Mouse (Mus musculus) urinary bladder, adult 18-20 months (tissue): ENCODE measurements around the gene Srprb.

ENCODE experiments used
- DNase-seq, 2 experiments: peaks; one replicate each; pipeline ENCODE4 v3.0.0; 2022; ENCODE audit warnings: low spot score in 2 of 2, mixed read lengths in 2 of 2

Gene Srprb

GRCm38 (mm10) chr9:103201561-103202260, at the start of gene Srprb:
Gene Srprb (minus strand): TSS chr9:103202137.
- DNase-seq: peak; percentile 89 to 91

- no peak for DNase-seq
Observed at GRCm38 (mm10) chr9:103248618-103249017, 46.7 kb upstream of the Srprb start.

- no peak for DNase-seq
Observed at GRCm38 (mm10) chr9:103246526-103247168, 44.7 kb upstream of the Srprb start.

DNA sequence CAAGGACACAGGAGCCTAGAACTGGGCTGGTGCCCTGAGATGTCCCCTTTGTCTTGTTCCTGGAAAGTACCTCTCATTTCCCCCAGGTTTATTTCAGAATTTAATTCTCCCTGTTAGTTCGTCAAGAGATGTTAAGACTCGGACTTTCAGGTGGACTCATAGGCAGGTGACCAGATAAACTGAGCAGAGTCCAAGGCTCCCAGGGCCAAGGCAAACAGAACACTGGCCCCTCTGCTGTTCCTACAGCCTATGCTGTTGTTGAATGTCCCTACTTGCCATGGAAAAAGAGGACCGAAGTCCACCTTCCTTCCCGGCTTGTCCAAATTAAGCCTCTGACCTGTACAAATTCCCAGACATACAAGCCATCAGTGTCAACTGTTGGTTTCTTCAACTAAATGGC, 41.7 kb upstream of the Srprb start:
- DNase-seq: no peak

GRCm38 (mm10) chr9:103241206-103241605, 39.3 kb upstream of the Srprb start:
- DNase-seq: no peak

GRCm38 (mm10) chr9:103239471-103239870, 37.5 kb upstream of the Srprb start:
- DNase-seq: no peak

DNA sequence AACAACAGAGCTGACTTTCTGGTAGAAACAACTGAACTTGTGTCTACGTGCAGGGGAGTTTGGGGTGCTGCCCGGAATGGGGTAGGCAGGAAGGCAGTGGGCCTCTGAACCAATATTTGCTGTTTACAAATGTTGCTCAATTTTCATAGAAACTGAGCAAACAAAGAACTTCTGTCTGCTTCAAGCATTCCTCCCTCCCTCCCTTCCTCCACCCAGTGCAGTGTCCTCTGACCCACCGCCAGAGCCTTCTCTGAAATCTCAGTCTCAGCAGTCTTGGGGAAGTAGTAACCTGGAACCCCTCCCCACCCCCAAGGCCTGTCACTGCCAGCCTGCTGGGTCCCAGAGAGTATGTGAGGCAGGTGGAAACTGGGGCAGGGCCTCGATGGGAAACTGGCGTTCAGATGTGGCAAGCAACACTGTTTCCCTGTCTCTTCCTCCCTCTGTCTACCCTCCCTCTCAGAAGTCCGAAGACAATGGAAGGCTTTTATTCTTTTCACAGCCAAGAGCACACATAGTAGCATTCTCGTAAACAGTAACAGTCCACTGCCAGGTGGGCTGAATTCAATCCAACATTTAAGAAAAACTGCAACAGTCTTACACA, 32.7 kb upstream of the Srprb start:
- peak in 1 of 2 experiments; percentile 53 for DNase-seq

GRCm38 (mm10) chr9:103234059-103234458, 32.1 kb upstream of the Srprb start:
- DNase-seq: no peak

DNA sequence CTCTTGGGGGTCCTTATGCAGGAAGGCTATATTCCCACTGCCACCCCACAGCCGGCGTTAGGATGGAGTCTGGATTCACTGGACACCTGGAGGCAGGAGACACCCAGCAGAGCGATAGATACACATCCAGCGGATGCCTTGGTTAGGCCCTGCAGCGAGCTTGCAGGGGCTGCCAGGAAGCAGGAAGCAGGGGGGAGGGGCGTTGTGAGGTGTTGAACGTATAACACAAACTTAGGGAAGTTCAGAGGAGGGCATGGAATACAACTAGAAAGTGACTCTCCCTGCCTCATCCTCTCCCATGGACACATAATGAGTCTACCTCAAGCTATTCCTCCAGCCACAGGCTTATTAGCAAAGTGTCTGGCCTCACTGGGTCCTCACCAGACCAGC, 31.1 kb upstream of the Srprb start:
- no peak for DNase-seq

GRCm38 (mm10) chr9:103232232-103233005, 30.5 kb upstream of the Srprb start:
- no peak for DNase-seq

GRCm38 (mm10) chr9:103230151-103230951, 28.4 kb upstream of the Srprb start, which contains the start of the genes Gm20425 and Trf:
Gene Gm20425 (minus strand): TSS chr9:103230307.
Gene Trf (minus strand): TSS chr9:103230444.
- DNase-seq: peak; percentile 65 to 75

DNA sequence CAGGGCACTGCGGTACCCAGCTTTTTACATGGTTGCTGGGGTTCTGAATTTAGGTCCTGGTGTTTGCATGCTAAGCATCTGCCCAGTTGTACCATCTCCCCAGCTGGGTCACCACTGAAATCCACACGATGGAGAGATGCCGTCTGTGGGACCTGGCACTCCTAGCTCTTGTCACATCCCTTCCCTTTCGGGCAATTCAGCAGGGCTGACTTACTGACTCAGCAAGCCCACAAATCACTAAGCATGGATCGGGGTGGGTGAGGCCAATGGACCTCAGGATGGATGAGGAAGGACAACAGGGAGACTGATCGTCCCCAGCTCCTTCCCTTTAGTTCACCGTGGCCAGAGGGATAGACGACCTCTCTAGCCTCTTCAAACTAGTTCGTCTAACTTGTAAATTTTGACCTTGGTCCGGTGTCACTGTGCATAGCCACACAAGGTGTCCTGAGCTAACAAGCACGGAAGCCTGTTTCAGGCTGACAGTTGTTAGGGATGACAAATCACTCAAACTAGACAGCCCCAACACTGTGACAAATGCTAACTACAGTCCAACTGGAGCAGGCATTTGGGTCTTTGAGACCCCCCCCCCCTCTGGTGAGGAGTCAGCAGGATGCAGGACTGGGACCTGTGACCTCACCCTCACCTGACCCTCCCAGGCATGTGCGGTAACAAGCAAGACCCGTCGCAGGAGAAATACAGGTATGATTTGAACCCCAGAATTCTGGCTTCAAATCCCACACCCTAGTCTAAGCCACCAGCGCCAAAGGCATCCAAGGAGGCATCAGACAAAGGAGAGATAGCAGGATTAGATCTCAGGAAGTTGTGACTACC, 27.3 kb upstream of the Srprb start:
- no peak for DNase-seq

DNA sequence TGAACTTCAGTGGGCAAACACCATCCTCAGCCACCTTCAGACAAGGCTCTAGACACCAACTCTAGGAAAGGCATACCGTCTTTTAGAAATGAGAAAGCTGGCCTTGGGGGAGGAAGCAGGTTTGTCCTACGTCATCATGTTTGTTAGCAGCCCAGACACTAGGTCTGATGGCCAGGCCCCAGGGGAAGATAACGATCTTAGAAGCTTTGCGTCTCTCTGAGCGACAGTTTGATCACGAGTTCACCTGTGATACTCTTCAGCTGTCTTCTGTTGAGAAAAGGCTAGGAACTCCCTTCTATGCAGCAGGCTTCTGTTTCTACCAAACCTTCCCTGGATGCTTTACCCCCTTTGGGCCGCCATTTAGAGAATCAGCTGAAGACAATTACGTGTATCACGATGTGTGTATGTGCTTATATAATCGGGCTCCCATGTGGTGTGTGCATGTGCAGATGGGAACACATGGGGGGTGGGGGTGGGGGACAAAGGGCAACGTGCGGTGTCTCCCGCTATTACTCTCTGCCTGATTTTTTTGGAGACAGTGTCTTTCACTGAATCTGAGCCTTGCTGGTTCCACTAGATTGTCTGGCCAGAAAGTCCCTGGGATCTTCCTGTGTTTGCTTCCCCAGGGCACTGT, 26.6 kb upstream of the Srprb start:
- DNase-seq: no peak

GRCm38 (mm10) chr9:103227760-103228159, 25.8 kb upstream of the Srprb start:
- no peak for DNase-seq

- DNase-seq: no peak
Observed at GRCm38 (mm10) chr9:103226806-103227205, 24.9 kb upstream of the Srprb start.

- DNase-seq: no peak
Observed at GRCm38 (mm10) chr9:103225464-103225863, 23.5 kb upstream of the Srprb start.

- no peak for DNase-seq
Observed at GRCm38 (mm10) chr9:103224721-103225120, 22.8 kb upstream of the Srprb start.

DNA sequence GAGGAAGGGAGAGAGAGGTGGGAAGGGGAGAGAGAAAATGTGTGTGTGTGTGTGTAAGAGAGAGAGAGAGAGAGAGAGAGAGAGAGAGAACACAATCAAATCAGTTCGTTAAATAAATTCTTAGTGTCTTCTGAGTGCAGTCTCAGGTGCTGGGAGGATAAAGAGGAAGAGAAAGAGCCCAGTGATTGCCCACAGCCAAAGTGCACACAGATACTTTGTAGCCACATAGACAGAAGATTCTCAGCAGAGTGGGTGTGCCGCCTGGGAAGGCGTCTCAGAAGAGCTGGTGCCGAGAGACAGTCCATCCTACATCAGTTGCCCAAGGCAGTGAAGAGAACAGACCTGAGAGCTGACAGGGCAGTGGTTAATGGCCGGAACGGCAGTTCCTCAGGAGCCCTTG, 12.3 kb upstream of the Srprb start:
- no peak for DNase-seq

DNA sequence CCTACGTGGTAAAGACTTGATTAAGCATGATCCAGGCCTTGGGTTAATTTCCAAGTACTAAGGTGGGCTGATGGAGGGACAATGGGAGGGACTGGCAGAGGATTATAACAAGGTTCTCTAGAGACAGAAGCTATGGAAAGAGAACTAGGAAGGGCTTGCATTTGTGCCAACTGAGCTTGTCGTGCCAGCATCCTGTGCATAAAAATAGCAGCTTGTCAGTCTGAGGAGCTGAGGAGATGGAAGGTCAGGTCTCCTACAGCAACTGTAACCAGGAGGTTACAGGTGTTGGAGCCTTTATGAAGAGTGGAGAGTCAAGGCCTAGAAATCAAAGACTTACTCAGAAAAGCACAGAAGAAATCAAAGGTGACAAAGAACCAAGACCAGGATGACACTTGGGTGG, 11.7 kb upstream of the Srprb start:
- no peak for DNase-seq
